Mouse (Mus musculus) midbrain, embryonic 15.5 days (tissue): ENCODE measurements at regions not wholly inside any gene's neighbourhood (a gene's known extent, or its start where the extent isn't known, plus 50 kb on each side); places are given as distances from the start of the nearest gene placed in this dataset.

Experiments used
- ATAC-seq: fragments of 200-750 bp; cut with Nextera tagmentation; replicated peaks from 2 replicates; pipeline ENCODE4 v1.8.0; 2017; ENCODE audit warnings: moderate TSS enrichment
- H3K27ac ChIP-seq: fragments of 300-500 bp; sonication (generic); 2 replicates; pipeline ENCODE4 v1.5.1; 2015; ENCODE audit warnings: mild to moderate bottlenecking, inconsistent platforms
- H3K27me3 ChIP-seq: fragments of 300-500 bp; sonication (generic); replicated peaks from 2 replicates; pipeline ENCODE4 v1.6.1; 2015; ENCODE audit warnings: inconsistent platforms
- H3K36me3 ChIP-seq: fragments of 300-500 bp; sonication (generic); replicated peaks from 2 replicates; pipeline ENCODE4 v1.6.1; 2015; ENCODE audit warnings: inconsistent platforms
- H3K4me1 ChIP-seq: fragments of 300-500 bp; sonication (generic); 2 replicates; pipeline ENCODE4 v1.6.1; 2015; ENCODE audit warnings: inconsistent platforms
- H3K4me2 ChIP-seq: fragments of 300-500 bp; sonication (generic); 2 replicates; pipeline ENCODE4 v1.6.1; 2015; ENCODE audit warnings: inconsistent platforms, mild to moderate bottlenecking, moderate library complexity
- H3K4me3 ChIP-seq: fragments of 300-500 bp; sonication (generic); 2 replicates; pipeline ENCODE4 v1.5.1; 2015; ENCODE audit warnings: mild to moderate bottlenecking, inconsistent platforms
- H3K9ac ChIP-seq: fragments of 300-500 bp; sonication (generic); 2 replicates; pipeline ENCODE4 v1.6.1; 2015; ENCODE audit warnings: mild to moderate bottlenecking, inconsistent platforms
- H3K9me3 ChIP-seq: fragments of 300-500 bp; sonication (generic); 2 replicates; pipeline ENCODE4 v1.6.1; 2016; ENCODE audit warnings: inconsistent platforms
- WGBS: fragments of 180-500 bp; shearing (Covaris S2); methylation state at CpG from one replicate; pipeline ENCODE4 v1.1.7; 2015; ENCODE audit warnings: mixed read lengths; 5-methylcytosine and 5-hydroxymethylcytosine counted together

DNA sequence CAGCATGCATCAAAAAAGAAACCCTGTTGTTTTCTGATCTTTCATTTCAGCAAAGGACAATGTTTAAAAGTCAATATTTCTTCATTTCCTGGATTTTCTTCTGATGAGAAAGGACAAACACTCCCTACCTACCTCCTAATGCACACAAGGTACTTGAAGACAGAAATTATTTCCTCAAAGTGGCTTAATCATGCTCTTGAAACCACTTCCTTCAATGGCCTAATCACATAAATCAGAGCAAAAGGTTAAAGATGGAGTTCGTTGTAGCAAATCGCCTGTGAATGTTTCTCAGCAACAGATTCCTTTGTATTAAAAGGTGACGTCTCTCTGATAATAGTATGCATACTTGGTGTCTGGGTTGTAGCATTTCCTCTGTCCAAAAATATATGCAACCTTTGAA is 124.3 kb upstream of the Gm10306 start:
- H3K27me3 ChIP-seq = no peaks in the 10 kb centered on the region
- no peak overlapping the region for H3K9ac ChIP-seq
- WGBS = 80% methylated on average over 3 of the region's 3 CpGs
- peaks cover 6% of the 10 kb centered on the region; the same call in 1 of the 2 replicates for H3K9me3 ChIP-seq
- no peak overlapping the region for H3K4me2 ChIP-seq
- no peaks in the 10 kb centered on the region for H3K4me1 ChIP-seq
- no peak overlapping the region for H3K27ac ChIP-seq
- no peak for ATAC-seq
- no peak overlapping the region for H3K4me3 ChIP-seq
- H3K36me3 ChIP-seq = no peaks in the 10 kb centered on the region

DNA sequence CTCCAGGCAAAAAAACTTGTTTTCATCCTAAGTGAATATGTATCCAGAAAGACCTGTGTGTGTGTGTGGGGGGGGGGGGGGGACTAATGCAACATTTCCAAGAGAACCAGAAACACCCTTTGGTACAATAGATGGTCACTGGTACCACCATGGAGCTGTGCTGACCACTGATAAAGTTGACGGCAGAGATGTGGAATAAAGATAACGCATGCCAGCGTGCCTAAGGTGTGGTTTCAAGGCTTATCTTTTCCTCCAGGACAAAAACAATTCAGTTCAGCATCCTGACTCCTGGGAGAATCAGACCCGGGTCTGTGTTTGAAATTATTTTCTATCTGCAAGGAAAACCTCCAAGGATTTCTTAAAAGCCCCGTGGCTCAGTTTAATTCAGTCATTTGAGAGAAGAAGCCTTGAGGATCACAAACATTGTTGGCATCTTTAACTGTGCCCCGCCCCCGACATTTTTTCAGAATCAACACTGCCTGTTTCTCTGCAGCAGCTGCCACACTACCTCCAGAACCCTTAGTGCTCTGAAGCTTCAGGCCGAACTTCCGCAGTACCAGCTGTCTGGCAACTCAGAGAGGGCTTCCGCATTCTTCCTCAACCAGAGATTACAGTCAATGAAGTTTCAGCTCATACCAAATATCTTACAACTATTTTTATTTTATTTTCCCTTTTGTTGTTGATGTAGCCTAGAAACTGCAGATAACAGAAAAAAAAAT is 118.5 kb upstream of the Gm10306 start:
- no peak overlapping the region for H3K4me3 ChIP-seq
- WGBS = 76% methylated on average over 10 of the region's 10 CpGs

DNA sequence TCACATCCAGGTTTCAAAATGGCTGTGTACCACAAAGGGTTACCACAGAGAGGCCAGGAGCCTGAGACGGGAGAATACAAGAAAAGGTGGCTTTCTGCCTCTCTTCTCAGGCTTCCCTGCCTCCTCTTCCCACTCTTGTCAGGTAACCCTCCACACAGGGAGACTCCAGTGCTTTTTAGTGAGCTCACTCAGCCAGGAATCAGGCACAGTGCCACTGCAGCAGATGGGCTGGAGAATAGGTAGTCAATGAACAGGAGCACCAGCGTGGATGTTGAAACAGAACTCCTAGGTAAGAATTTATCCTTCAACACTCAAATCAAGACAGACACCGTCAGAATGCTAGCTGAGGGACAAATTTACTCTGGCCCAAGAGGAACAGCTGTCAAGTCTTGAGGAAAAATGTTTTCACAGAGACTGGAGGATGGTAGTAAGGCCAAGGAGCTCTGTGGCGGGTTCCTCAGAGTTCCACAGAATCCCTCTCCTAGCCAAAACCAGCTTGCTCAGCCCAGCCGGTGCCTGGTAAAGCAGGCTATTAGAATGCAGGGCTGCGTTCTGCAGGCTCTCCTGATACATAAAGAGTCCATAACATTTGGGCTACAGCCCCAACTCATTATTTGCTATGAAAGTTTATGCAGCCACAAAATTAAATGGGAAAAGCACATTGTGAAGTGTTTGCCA is 117.0 kb upstream of the Gm10306 start:
- WGBS = 79% methylated on average over 6 of the region's 6 CpGs
- ATAC-seq = no peak
- no peaks in the 10 kb centered on the region for H3K9me3 ChIP-seq

More for the DNA sequence above, 118.5 kb upstream of the Gm10306 start:
- no peak for ATAC-seq
- Histone ChIP-seq H3K36me3 (no peaks in the 10 kb centered on the region), H3K27me3 (no peaks in the 10 kb centered on the region), H3K9ac (no peak overlapping the region), H3K4me1 (no peaks in the 10 kb centered on the region), H3K27ac (no peak overlapping the region), H3K4me2 (no peak overlapping the region), H3K9me3 (no peaks in the 10 kb centered on the region)

DNA sequence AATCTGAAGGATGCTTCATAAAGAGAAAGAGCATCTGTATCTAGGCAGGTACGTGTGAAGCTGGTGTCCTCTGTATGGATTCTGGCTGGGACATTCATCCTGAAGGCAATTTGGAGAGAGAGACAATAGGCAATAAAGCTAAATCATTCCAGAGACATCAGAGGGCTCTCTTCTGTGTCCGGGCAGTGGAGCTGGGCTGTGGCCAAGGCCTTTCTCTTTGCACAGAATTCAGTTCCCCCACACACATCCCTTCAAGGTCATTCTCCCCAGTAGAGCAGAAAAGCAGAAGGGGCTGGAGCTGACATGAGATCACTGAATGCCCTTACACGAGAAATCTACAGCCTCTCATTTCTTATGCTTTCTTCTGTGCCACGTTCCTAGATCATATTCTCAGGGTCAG is 109.7 kb upstream of the Gm10306 start:
- H3K27me3 ChIP-seq = no peaks in the 10 kb centered on the region
- no peak overlapping the region for H3K27ac ChIP-seq
- ATAC-seq = no peak
- no peak overlapping the region for H3K9ac ChIP-seq
- no peak overlapping the region for H3K4me3 ChIP-seq
- H3K4me2 ChIP-seq = no peak overlapping the region
- no peaks in the 10 kb centered on the region for H3K36me3 ChIP-seq
- 79% methylated on average over 4 of the region's 4 CpGs for WGBS
- H3K4me1 ChIP-seq = no peaks in the 10 kb centered on the region
- H3K9me3 ChIP-seq = no peaks in the 10 kb centered on the region

More for the DNA sequence above, 117.0 kb upstream of the Gm10306 start:
- Histone ChIP-seq H3K4me3 (no peak overlapping the region), H3K27ac (no peak overlapping the region), H3K36me3 (no peaks in the 10 kb centered on the region), H3K27me3 (no peaks in the 10 kb centered on the region), H3K4me2 (no peak overlapping the region), H3K4me1 (no peaks in the 10 kb centered on the region), H3K9ac (no peak overlapping the region)
